Mouse (Mus musculus): ENCODE measurements around the gene Crct1. TPM values are rescaled to one million over a fixed set of nuclear protein-coding genes. Genes with fewer than 3 reads are reported as not detected.

Gene Crct1
- 71.5 and 108 TPM in 2 replicates for polyA plus RNA-seq (2015; fragmentation: Nextera tagmentation; extraction: Ambion mirVana)

DNA sequence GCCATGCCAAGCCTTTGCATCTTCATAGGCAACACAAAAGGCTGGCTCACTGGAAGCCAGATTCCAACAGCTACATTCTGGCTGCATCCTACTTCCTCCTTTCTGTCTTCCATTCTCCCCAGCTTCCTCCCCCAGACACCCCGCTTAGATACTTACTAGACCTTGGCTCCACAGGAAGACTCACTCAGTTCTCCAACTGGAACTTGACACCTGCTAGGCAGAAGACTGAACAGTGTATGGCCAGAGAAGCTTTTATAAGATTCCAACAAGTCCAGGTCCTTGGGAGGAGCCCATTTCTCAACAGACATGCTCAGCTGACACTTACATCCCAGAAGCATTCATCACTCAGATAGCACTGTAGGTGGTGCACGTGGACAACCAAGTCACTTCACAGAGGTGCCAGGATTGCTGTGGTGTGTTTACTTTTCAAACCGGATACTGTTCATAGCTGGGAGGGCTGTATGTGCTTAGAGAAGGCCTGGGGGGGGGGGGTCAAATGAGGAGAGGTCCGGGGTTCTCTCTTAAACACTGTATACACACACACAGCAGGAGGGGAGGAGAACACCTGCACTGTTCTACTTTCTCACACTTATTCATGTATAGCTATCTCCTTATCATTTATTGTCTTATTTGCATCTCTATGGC lies at the start of gene Crct1:
Crct1 (minus strand) TSS at position 228 of the 645 bp plus-strand sequence.
- Histone ChIP-seq H3K4me1 (no peaks in the 10 kb centered on the region), H3K9ac (no peak within 1 kb of the TSS), H3K27me3 (no peaks in the 10 kb centered on the region), H3K4me3 (replicated peaks) (peak within 1 kb of the TSS; percentile 50), H3K4me2 (replicated peaks) (peak within 1 kb of the TSS; percentile 85), H3K9me3 (replicated peaks) (no peaks in the 10 kb centered on the region), H3K36me3 (no peaks in the 10 kb centered on the region), H3K27ac (replicated peaks) (0 out of 2 replicates have a peak within 1 kb of the TSS, but pooled peaks have one; percentile 11)
- WGBS, result 56% methylated on average over 4 of the region's 4 CpGs
- ATAC-seq (ENCODE audit: insufficient number of reproducible peaks, low FRiP score, low TSS enrichment, low read depth), result no peak

DNA sequence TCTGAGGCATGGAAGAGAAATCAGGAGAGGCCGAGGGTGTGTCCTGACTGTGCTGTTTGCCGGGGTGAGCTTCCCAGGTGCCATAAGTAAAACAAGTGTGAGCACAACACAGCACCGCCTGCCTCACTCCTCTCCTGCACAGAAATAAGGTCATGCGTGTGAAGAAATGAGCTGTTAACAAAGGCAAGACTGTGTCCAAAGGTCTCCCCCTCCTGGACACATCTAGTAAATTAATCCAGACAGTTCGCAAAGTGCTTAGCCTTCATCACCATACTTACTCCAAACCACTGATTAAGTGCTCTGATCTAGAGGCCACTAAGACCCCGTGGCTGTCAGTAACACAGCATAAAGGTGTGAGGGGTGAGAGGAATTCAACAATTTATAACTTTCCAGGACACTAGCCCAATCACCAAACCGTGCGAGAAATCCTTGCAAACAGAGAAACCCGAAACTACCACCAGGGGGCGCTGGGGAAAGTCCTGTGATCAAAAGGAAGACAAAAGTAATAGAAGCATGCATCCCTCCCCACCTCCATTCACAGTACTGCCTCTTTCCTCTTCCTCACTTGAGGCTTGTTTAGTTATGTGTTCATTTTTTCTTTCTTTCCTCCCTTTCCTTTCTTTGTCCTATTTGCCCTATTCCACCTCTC lies 37.5 kb upstream of the Crct1 start:
- Histone ChIP-seq H3K4me2 (replicated peaks) (no peak overlapping the region), H3K36me3 (no peaks in the 10 kb centered on the region), H3K9ac (no peak overlapping the region), H3K4me3 (replicated peaks) (no peak overlapping the region), H3K27ac (replicated peaks) (no peak overlapping the region), H3K27me3 (no peaks in the 10 kb centered on the region), H3K9me3 (replicated peaks) (no peaks in the 10 kb centered on the region), H3K4me1 (no peaks in the 10 kb centered on the region)
- ATAC-seq (ENCODE audit: insufficient number of reproducible peaks, low FRiP score, low TSS enrichment, low read depth), result no peak
- WGBS, result 53% methylated on average over 10 of the region's 10 CpGs

DNA sequence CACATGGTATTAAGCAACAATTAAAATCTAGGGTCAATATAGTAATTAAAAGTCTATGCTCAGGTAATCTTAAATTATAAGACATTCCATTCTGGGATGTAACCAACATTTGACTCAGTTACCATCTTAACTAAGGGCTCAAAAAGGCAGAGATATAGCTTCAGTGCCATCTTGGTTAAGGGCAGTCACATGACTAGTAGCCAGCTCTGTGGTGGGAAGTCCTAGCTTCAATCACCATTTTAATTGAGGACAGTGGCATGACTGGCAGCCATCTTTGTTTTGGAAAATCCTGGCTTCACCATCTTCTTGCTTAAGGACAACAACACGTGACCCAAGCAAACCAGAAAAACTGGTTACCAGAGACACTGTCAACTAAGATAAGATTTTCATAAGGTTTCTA lies 34.7 kb upstream of the Crct1 start:
- ATAC-seq (ENCODE audit: insufficient number of reproducible peaks, low FRiP score, low TSS enrichment, low read depth), result no peak
- WGBS, result 66% methylated on average over 1 of the region's 1 CpGs
- no peaks in the 10 kb centered on the region for H3K4me1 ChIP-seq

DNA sequence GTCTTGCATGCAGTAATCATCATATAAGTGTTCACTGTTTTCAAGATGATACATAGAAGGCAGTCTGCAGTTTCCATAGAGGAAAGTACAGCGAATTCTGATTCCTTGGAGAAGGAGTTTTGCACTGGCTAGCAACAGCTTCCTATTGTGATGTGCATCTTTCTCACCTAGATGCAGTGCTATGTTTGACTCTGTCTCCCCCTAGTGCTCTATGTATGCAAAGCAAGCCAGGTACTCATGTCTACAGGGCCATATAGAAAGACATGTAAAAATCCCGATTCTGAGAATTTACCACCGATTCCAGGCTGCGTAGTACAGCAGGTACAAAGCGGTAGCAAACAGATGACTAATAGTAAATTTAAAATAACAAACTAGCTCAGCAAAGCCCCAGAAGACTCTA lies 16.0 kb upstream of the Crct1 start:
- no peak for ATAC-seq (ENCODE audit: insufficient number of reproducible peaks, low FRiP score, low TSS enrichment, low read depth)
- WGBS, result 52% methylated on average over 5 of the region's 5 CpGs
- Histone ChIP-seq H3K4me1 (no peaks in the 10 kb centered on the region), H3K9me3 (replicated peaks) (no peaks in the 10 kb centered on the region), H3K9ac (no peak overlapping the region), H3K36me3 (no peaks in the 10 kb centered on the region), H3K27me3 (no peaks in the 10 kb centered on the region), H3K27ac (replicated peaks) (no peak overlapping the region), H3K4me3 (replicated peaks) (no peak overlapping the region), H3K4me2 (replicated peaks) (no peak overlapping the region)

More for the DNA sequence above, 34.7 kb upstream of the Crct1 start:
- no peaks in the 10 kb centered on the region for H3K9me3 ChIP-seq (replicated peaks)
- H3K36me3 ChIP-seq, result no peaks in the 10 kb centered on the region
- H3K27me3 ChIP-seq, result no peaks in the 10 kb centered on the region
- no peak overlapping the region for H3K4me2 ChIP-seq (replicated peaks)
- H3K27ac ChIP-seq (replicated peaks), result no peak overlapping the region
- H3K9ac ChIP-seq, result no peak overlapping the region
- H3K4me3 ChIP-seq (replicated peaks), result no peak overlapping the region

DNA sequence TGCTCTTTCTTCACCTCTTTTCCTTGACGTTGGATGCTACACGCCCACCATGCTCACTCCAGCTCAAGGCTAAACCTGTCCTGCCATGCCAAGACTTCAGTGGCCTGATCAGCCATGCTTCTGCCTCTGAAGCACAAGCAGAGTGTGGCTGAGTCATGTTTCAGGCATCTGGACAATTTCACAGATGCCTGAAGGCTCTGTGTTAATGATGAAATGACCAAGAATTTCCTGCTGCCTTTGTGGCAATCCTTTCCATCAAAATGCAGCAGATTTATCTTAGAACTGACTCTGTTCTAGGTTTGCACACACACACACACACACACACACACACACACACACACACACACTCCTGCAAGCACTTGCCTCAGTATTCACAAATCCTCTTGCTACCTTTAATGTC lies 10.0 kb upstream of the Crct1 start:
- no peak overlapping the region for H3K9ac ChIP-seq
- no peak overlapping the region for H3K4me3 ChIP-seq (replicated peaks)
- H3K27me3 ChIP-seq, result no peaks in the 10 kb centered on the region
- no peaks in the 10 kb centered on the region for H3K4me1 ChIP-seq
- no peaks in the 10 kb centered on the region for H3K36me3 ChIP-seq
- ATAC-seq (ENCODE audit: insufficient number of reproducible peaks, low FRiP score, low TSS enrichment, low read depth), result no peak
- no peak overlapping the region for H3K27ac ChIP-seq (replicated peaks)
- 51% methylated on average over 2 of the region's 2 CpGs for WGBS
- no peak overlapping the region for H3K4me2 ChIP-seq (replicated peaks)
- H3K9me3 ChIP-seq (replicated peaks), result no peaks in the 10 kb centered on the region

DNA sequence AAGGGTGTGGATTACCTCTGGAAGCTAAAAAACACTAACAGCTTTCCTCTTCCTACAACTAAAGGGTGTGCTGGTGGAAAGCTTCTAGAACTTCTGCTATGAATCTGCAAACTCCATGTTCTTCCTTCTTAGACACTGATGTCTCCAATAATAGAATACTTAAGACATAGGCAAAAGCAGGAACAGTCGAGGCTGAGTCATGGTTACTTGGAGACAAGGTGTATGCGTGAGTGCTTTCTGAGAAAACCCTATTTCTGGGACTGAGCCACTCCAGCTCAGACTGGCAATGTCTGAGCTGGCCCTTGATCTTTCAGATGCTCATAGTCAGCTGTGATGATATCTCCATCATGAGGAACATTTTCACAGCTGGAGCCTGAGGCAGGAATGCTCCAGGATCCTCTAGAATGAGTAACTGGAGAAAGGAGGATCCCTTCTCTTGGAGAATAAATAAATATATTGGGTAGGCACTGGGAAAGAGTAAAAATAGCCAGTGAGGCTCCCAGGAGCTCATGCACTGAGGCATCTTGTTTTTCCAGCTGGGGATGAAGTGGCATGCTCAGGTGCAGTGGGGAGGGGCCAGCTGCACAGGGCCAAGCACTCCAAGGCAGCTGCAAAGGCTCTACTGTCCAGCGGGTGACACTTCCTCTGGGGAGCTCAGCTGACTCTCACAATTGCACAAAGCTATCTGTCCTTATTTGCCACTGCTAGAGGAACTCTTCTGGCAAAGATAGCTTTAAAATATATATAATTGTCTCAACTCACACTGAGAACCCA lies 8.1 kb upstream of the Crct1 start:
- H3K27ac ChIP-seq (replicated peaks), result no peak overlapping the region
- WGBS, result 80% methylated on average over 3 of the region's 3 CpGs

DNA sequence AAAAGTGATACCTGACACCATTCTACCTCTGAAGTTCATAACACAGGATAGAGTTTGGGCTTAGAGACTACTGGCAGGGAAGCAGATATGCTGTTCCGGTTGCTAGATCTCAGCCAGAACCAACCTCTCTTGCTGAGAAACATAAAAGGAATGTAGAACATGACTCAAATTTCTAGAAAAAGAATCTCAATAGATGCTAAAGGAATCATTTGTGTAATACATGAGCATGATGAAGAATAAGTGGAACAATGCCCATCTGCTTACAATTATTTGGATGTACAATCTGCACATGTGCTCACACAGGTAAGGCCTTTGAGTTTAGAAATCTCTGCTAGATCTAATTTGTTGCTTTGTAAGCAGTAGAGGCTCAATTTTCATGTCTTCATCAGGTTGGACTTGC lies 5.7 kb upstream of the Crct1 start:
- Histone ChIP-seq H3K4me1 (no peaks in the 10 kb centered on the region), H3K27me3 (no peaks in the 10 kb centered on the region), H3K36me3 (no peaks in the 10 kb centered on the region), H3K9me3 (replicated peaks) (no peaks in the 10 kb centered on the region), H3K9ac (no peak overlapping the region), H3K4me3 (replicated peaks) (no peak overlapping the region), H3K27ac (replicated peaks) (no peak overlapping the region), H3K4me2 (replicated peaks) (no peak overlapping the region)
- ATAC-seq (ENCODE audit: insufficient number of reproducible peaks, low FRiP score, low TSS enrichment, low read depth), result no peak
- WGBS, result 80% methylated on average over 1 of the region's 1 CpGs

More for the DNA sequence above, 8.1 kb upstream of the Crct1 start:
- H3K9ac ChIP-seq, result no peak overlapping the region
- H3K4me1 ChIP-seq, result no peaks in the 10 kb centered on the region
- H3K36me3 ChIP-seq, result no peaks in the 10 kb centered on the region
- no peaks in the 10 kb centered on the region for H3K27me3 ChIP-seq
- no peak overlapping the region for H3K4me3 ChIP-seq (replicated peaks)
- ATAC-seq (ENCODE audit: insufficient number of reproducible peaks, low FRiP score, low TSS enrichment, low read depth), result no peak
- H3K9me3 ChIP-seq (replicated peaks), result no peaks in the 10 kb centered on the region
- H3K4me2 ChIP-seq (replicated peaks), result no peak overlapping the region

DNA sequence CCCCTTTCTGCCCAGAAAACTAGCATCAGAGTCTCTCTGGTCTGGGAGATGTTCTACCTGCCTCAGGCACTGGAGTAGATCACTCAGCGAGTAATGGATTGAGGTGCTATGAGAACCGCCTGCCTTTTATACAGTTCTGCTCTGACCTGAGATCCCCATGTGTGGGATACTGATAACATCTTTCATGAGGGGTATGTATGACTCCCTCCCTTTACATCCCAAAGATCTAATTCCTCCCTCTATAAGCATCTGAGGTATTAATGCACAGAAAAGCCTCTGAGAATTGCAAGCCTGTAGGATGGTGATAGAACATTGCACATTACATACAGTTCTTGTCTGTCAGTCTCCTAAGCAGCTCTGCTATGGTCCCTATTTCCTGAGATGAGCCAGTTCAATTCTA lies 3.5 kb upstream of the Crct1 start, which contains the start of gene Lce1m:
Lce1m (minus strand) TSS at position 101 of the 400 bp plus-strand sequence.
- 73% methylated on average over 2 of the region's 2 CpGs for WGBS
- no peaks in the 10 kb centered on the region for H3K9me3 ChIP-seq (replicated peaks)
- no peak within 1 kb of the TSS for H3K9ac ChIP-seq
- no peak within 1 kb of the TSS for H3K4me3 ChIP-seq (replicated peaks)
- H3K27ac ChIP-seq (replicated peaks), result no peak within 1 kb of the TSS
- no peaks in the 10 kb centered on the region for H3K4me1 ChIP-seq
- no peaks in the 10 kb centered on the region for H3K27me3 ChIP-seq
- H3K36me3 ChIP-seq, result no peaks in the 10 kb centered on the region
- no peak within 1 kb of the TSS for H3K4me2 ChIP-seq (replicated peaks)
- no peak for ATAC-seq (ENCODE audit: insufficient number of reproducible peaks, low FRiP score, low TSS enrichment, low read depth)

DNA sequence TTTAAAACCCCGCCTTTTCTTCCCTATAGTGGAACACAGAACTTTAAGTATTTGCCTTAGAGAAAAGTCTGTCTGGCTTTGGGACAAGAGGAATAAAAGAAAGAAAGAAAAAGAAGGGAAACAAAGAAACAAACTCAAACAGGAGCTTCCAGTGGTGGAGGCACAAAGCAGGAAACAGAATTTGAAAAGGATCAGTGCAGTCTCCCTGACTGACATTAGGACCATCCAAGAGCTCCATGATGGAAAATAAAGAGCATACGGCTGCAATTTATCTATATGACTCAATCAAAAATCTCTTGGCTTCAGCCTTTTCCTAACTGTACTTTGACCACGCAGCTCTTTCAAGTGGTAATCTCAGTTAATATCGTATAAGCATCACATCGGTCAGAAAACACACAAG lies 616 bp downstream of the Crct1 start:
- no peak overlapping the region for H3K9ac ChIP-seq
- H3K27ac ChIP-seq (replicated peaks), result no peak overlapping the region
- no peak for ATAC-seq (ENCODE audit: insufficient number of reproducible peaks, low FRiP score, low TSS enrichment, low read depth)

DNA sequence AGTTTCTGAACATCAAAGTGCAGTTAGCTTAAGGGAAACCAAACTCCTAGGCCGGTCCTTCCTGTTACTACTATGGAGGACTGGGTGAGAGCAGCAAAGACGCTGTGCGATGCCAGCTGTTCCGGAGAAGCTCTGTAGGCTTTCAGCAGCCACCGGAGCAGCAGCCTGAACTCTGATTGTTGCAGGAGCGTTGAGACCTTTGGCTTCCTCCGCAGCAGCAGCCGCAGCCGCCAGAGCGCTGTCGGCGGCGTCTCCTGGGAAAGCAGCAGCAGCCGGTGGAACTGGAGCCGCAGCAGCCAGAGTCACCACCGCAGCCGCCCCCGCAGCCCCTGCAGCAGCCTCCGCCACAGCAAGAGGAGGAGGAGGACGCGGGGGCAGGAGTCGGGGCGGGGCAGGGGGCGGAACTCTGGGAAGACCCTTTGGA lies 1.1 kb downstream of the Crct1 start:
- no peaks in the 10 kb centered on the region for H3K36me3 ChIP-seq
- no peak overlapping the region for H3K9ac ChIP-seq
- H3K4me3 ChIP-seq (replicated peaks), result peak overlapping the region; percentile 50
- no peaks in the 10 kb centered on the region for H3K4me1 ChIP-seq
- H3K27me3 ChIP-seq, result no peaks in the 10 kb centered on the region
- under 1% methylated on average over 24 of the region's 24 CpGs for WGBS
- no peaks in the 10 kb centered on the region for H3K9me3 ChIP-seq (replicated peaks)
- H3K27ac ChIP-seq (replicated peaks), result 0 out of 2 replicates have a peak overlapping the region, but pooled peaks have one; percentile 11
- H3K4me2 ChIP-seq (replicated peaks), result peak overlapping the region; percentile 85
- ATAC-seq (ENCODE audit: insufficient number of reproducible peaks, low FRiP score, low TSS enrichment, low read depth), result peak; percentile 63

More for the DNA sequence above, 616 bp downstream of the Crct1 start:
- H3K27me3 ChIP-seq, result no peaks in the 10 kb centered on the region
- no peaks in the 10 kb centered on the region for H3K9me3 ChIP-seq (replicated peaks)
- H3K36me3 ChIP-seq, result no peaks in the 10 kb centered on the region
- H3K4me1 ChIP-seq, result no peaks in the 10 kb centered on the region
- 24% methylated on average over 5 of the region's 5 CpGs for WGBS
- peak overlapping the region; percentile 85 for H3K4me2 ChIP-seq (replicated peaks)
- H3K4me3 ChIP-seq (replicated peaks), result peak overlapping the region; percentile 50

DNA sequence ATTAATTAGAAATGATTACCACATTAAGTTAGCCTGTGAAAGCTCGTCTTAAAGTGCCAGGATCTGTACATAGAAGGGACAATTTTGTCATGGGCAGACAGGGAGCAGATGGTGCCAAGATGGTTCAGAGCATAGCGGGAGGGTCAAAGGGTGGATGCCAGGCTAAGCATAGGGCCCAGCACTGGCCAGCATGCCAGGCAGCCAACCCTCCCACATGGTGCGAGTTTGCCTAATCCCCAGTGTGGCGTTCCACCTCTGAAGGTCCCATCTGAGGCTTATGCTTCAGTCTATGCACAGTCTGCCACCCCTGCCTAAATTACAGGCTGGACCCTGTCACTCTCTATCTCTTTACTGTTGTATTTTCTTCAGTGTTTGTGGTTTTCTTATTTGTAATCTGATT lies 12.6 kb downstream of the Crct1 start:
- Histone ChIP-seq H3K27ac (replicated peaks) (no peak overlapping the region), H3K9ac (no peak overlapping the region), H3K4me1 (no peaks in the 10 kb centered on the region), H3K4me3 (replicated peaks) (no peak overlapping the region), H3K27me3 (no peaks in the 10 kb centered on the region), H3K36me3 (no peaks in the 10 kb centered on the region), H3K4me2 (replicated peaks) (no peak overlapping the region), H3K9me3 (replicated peaks) (no peaks in the 10 kb centered on the region)
- no peak for ATAC-seq (ENCODE audit: insufficient number of reproducible peaks, low FRiP score, low TSS enrichment, low read depth)
- 54% methylated on average over 4 of the region's 4 CpGs for WGBS

Data from embryonic facial prominence, embryonic 15.5 days (tissue).